Mouse (Mus musculus) embryonic fibroblast, embryonic 13.5 days (primary cell): ENCODE measurements around the gene 2310057J18Rik.

ENCODE experiments used
- CTCF ChIP-seq: IDR thresholded peaks from 2 replicates; pipeline ENCODE4 v1.5.1; 2011; ENCODE audit warnings: mild to moderate bottlenecking, control low read depth, low read length, moderate library complexity, borderline replicate concordance; ENCODE audit not compliant: insufficient read depth
- POLR2A ChIP-seq: IDR thresholded peaks from 2 replicates; pipeline ENCODE4 v1.6.1; 2011; ENCODE audit warnings: low read depth, mild to moderate bottlenecking, control low read depth, low read length, moderate library complexity

DNA sequence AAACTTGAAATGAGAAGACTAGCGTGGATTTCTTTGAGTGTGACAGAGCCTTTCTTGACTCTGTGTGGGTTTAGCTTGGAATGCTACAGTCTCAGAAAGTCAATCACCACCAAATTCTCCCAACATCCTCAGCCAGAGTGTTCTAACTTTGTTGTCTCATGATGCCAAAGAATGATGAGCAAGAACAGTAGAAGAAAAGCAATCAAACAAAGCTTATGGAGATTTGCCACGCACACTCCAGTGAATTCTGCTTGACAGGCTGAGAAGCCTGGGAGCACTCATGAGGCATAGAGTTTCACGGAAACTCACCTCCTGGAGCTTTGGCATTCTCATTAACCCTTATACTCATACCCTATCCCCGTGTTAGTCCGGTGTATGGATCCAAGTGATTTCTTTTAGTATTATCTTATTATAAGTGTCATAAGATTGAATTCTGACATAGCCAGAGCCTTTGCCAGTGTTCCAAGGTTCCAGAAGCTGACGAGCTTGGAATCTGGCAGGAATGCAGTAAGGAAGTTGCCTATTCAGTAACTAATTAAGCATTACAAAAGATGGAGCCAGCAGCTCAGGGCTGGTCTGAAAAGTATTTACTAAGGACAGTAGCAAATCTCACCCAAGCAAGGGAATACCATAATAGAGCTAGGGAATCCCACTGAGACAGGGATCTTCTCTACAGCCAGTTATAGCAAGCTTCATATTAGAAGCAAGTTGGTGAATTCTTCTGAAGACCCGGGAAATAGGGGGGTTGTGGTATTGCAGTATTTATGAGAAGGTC is 33.6 kb upstream of the 2310057J18Rik start:
- TF ChIP-seq CTCF = no peak
- TF ChIP-seq POLR2A = no peak
